Mouse (Mus musculus) activated CD4-positive, CD25-positive, alpha-beta regulatory T cell (primary cell): ENCODE data around the gene Ghr. TPM values are rescaled to one million over a fixed set of nuclear protein-coding genes. Genes with fewer than 3 reads are reported as not detected.

ENCODE experiments used
- polyA plus RNA-seq, 2 experiments: library from polyadenylated mRNA; unstranded; fragments of 100-300 nt; shearing (Covaris generic); gene quantifications; one replicate each; pipeline ENCODE4 v1.2.1; 2017

The Ghr gene
- under 1 TPM in 1 of 2 experiments, not detected in 1; 0.41 TPM for polyA plus RNA-seq

GRCm38 (mm10) chr15:3582807-3583636 is at the start of gene Ghr:
Ghr (minus strand) TSS chr15:3583492.

DNA sequence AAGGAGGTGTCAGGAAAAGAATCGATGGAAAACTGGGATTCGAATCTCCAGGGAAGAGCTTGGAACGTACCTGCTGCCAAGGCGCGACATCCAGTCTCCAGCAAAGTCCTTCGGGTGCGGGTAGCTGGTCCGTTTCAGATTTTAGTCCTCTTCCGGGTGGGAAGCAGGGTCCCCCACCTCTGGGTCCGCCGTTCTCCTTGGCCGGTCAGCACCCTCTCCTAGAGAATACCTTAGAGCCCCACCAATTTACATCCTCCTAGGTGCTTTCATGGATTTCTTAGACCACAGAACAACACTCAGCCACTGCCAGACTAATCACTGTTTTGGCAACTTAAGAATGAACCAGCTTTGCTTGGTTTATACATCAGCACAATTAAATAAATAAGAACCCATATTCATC is 279.9 kb downstream of the Ghr start, which contains the start of gene Ccdc152:
Gene Ccdc152, minus strand, starts transcription at position 101 of the 400 bp plus-strand sequence.

DNA sequence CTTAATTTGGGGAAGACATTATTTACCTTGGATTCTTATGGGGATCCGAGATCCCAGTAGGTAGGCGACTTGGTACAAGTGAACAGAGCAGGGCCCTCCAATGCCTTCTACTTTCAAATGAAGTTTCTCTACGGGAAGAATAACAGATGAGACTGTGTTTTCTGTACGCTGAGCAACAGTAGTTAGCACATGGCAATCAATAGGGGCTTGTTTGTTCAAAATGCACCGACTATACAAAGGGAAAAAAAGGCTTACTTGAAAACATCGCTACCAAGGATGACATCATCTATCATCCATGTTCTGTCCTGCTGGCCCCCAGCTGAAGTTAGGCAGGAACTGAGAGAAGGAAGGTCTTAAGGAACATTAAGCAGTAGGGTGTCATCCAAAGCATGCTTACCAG is 315.0 kb downstream of the Ghr start, which contains the start of gene Selenop:
Gene Selenop, plus strand, starts transcription at position 301 of the 400 bp plus-strand sequence.

